Mouse (Mus musculus) ZHBTc4 (cell line): ENCODE measurements around the gene Ins1.

Source experiments
- DNase-seq: peaks from one replicate; pipeline ENCODE4 v3.0.0-alpha.2; 2011; ENCODE audit warnings: low read depth, low spot score

Gene Ins1

DNA sequence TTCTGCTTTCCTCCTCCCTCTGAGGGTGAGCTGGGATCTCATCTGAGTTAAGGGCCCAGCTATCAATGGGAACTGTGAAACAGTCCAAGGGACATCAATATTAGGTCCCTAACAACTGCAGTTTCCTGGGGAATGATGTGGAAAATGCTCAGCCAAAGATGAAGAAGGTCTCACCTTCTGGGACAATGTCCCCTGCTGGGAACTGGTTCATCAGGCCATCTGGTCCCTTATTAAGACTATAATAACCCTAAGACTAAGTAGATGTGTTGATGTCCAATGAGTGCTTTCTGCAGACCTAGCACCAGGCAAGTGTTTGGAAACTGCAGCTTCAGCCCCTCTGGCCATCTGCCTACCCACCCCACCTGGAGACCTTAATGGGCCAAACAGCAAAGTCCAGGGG lies at the start of gene Ins1:
Gene Ins1 (plus strand): TSS at position 301 of the 400 bp plus-strand sequence.
- no peak for DNase-seq
